Mouse (Mus musculus): Measurements from ENCODE around the gene Olfr710.

DNA sequence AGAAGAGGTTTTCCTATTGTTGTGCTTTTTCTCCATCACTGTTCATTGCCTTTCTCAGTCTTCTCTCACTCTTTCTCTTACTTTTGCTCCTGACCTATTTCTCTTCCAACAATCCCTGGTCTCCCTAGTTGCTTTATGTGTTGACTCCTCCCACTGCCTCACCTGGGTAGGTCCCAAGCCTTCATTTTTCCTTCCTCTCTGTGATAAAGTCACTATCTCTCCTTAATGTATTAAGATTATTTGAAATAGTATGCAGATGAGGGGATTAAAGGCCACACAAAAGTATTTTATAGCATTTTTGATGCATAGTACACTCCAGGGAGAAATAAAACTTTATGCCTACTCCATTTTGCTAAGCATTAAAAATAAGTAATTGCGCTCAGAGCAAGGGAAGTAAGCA lies 15.7 kb upstream of the Olfr710 start, which contains the start of gene Olfr6:
- no peak for TF ChIP-seq CTCF (IDR thresholded peaks at IDR 0.05; ENCODE audit: control insufficient read depth, insufficient read depth, insufficient replicate concordance, low read depth, low read length)
- TF ChIP-seq POLR2A (IDR thresholded peaks at IDR 0.05; ENCODE audit: control insufficient read depth, low read depth, low read length): no peak
